Mouse (Mus musculus): ENCODE measurements at regions not wholly inside any gene's neighbourhood (a gene's known extent, or its start where the extent isn't known, plus 50 kb on each side); places are given as distances from the start of the nearest gene placed in this dataset.
"Not testable (repeated sequence)": the region's sequence is repeated elsewhere in the genome, so short reads cannot be mapped to it uniquely, and the experiment has no call there.

DNA sequence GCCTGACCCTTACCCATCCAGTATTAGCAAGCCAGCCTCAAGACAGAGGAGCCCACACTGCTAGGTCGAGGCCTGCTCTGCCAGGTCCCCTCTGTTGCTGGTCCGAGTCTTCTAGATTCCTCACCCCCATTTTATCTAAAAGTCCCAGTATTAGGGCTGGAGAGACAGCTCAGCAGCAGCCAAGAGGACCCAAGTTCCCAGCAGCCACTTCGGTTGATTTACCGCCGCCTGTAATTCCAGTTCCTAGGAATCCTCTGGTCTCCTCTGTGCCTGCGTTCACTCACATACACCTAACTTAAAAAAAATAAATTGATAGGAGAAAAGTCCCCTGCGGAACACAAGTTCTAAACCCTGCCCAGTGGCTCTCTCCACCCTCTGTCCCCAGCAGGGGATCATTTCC is 138.9 kb upstream of the Ubl3 start:
- WGBS, result 80% methylated on average over 7 of the region's 7 CpGs
- H3K9me3 ChIP-seq, result 0 out of 2 replicates have a peak, but pooled peaks cover 6% of the 10 kb centered on the region
- H3K9ac ChIP-seq, result no peak overlapping the region
- H3K36me3 ChIP-seq, result no peaks in the 10 kb centered on the region
- no peak overlapping the region for H3K4me3 ChIP-seq
- H3K27ac ChIP-seq (replicated peaks), result no peak overlapping the region
- no peak overlapping the region for H3K4me2 ChIP-seq
- H3K27me3 ChIP-seq, result no peaks in the 10 kb centered on the region
- peaks cover 30% of the 10 kb centered on the region for H3K4me1 ChIP-seq (replicated peaks)
- no peak for ATAC-seq (ENCODE audit: low read depth)

DNA sequence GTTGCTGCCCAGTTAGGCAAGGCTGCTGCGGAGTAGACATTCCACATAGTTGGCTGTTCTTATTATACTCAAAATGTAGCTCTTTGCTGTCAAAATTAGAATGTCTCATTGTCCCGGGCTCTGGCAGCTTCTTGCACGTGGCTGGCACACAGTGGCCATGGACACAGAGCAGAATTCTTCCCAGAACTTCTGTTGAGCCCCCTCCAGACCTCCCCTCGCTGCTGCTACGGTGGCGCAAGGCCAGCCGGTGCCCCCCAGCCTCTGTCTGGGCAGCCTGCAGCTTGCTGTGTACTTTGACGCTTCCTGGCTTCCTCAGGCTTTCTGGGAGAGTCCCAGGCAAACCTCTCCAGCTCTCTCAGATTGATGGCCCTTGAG is 138.2 kb upstream of the Ubl3 start:
- Histone ChIP-seq H3K4me3 (no peak overlapping the region), H3K36me3 (no peaks in the 10 kb centered on the region), H3K27ac (replicated peaks) (no peak overlapping the region), H3K27me3 (no peaks in the 10 kb centered on the region), H3K9me3 (0 out of 2 replicates have a peak, but pooled peaks cover 6% of the 10 kb centered on the region), H3K4me1 (replicated peaks) (peaks cover 30% of the 10 kb centered on the region), H3K9ac (no peak overlapping the region), H3K4me2 (no peak overlapping the region)
- ATAC-seq (ENCODE audit: low read depth), result no peak
- WGBS, result 68% methylated on average over 8 of the region's 8 CpGs

DNA sequence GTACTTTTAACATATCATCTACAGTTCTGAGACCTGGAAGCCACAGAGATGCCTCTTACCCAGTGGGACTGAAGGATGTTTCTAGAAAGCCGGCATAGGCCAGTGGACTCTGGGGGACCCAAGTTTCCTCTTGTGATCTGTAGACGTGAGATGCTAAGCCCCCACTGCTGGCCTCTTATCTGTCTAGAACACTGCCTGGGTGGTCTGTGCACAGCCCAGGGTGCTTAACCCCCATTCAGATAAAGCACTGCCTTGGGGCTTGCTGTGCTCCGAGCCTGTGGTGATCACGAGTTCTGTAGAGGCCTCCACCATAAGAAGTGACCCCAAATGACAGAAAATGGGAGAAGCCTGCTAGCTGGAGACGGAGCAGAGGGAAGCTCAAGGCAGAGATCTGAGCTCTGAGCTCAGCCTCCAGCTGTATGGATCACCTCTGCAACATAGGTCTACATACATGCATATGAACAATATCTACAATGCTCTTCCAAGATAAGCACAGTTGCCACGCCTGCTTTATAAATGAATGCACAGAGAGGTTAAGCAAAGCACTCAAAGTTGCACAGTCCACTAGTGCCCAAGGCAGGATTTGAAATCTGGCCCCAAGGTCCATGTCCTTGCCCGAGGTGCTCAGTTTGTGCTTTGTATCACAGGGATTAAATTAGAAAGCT is 137.7 kb upstream of the Ubl3 start:
- 66% methylated on average over 7 of the region's 7 CpGs for WGBS
- Histone ChIP-seq H3K9me3 (0 out of 2 replicates have a peak, but pooled peaks cover 6% of the 10 kb centered on the region), H3K4me2 (no peak overlapping the region), H3K9ac (no peak overlapping the region), H3K27ac (replicated peaks) (no peak overlapping the region), H3K36me3 (no peaks in the 10 kb centered on the region), H3K27me3 (no peaks in the 10 kb centered on the region), H3K4me3 (no peak overlapping the region), H3K4me1 (replicated peaks) (peaks cover 30% of the 10 kb centered on the region)
- ATAC-seq (ENCODE audit: low read depth), result no peak

DNA sequence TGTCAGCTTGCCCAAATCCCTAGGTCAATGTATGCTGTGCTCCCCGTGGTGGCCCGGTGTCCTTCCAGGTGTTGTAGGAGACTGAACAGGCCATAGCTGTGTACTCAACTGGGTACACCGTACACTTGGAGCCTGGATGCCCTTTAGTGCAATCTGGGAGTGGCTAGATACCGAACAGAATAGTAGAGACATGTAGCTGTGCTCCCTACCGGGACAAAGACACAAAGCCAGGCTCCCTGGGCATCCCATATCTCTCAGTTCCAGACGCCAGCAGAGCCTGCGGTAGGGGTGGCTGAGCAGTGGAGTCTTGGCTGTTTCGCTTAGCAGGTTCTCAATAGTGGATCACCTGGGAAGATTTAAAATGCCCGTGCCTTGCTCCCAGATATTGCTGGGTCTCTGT is 136.7 kb upstream of the Ubl3 start:
- Histone ChIP-seq H3K4me2 (no peak overlapping the region), H3K27ac (replicated peaks) (no peak overlapping the region), H3K4me1 (replicated peaks) (peaks cover 37% of the 10 kb centered on the region), H3K4me3 (no peak overlapping the region), H3K27me3 (no peaks in the 10 kb centered on the region), H3K36me3 (no peaks in the 10 kb centered on the region), H3K9me3 (no peaks in the 10 kb centered on the region), H3K9ac (no peak overlapping the region)
- no peak for ATAC-seq (ENCODE audit: low read depth)
- 87% methylated on average over 9 of the region's 9 CpGs for WGBS

DNA sequence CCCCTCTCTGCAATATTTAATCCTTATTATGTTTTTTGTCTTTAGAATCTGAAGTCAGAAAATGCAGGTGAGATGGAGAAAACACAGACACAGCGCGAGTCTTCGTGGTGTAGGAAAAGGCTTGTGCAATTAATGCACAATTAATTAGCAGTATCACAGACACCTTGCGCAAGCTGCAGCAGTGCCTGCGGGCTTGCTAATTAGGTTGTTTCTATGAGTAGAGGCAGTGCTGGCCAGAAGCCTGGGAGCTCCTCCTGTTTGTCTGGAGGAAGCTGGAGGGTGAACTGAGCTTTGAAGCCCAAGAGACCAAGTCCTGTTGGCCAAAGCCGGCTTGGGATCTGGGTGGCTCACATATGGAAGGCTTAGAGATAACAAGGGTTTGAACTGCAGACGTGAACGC is 135.9 kb upstream of the Ubl3 start:
- peak overlapping the region; percentile 59 for H3K27ac ChIP-seq (replicated peaks)
- H3K4me1 ChIP-seq (replicated peaks), result peaks cover 41% of the 10 kb centered on the region
- WGBS, result 51% methylated on average over 8 of the region's 8 CpGs
- no peak overlapping the region for H3K4me3 ChIP-seq
- no peaks in the 10 kb centered on the region for H3K36me3 ChIP-seq
- no peaks in the 10 kb centered on the region for H3K9me3 ChIP-seq
- H3K4me2 ChIP-seq, result no peak overlapping the region
- no peaks in the 10 kb centered on the region for H3K27me3 ChIP-seq
- H3K9ac ChIP-seq, result no peak overlapping the region
- peak; percentile 68; the same call in 1 of the 2 replicates for ATAC-seq (ENCODE audit: low read depth)

DNA sequence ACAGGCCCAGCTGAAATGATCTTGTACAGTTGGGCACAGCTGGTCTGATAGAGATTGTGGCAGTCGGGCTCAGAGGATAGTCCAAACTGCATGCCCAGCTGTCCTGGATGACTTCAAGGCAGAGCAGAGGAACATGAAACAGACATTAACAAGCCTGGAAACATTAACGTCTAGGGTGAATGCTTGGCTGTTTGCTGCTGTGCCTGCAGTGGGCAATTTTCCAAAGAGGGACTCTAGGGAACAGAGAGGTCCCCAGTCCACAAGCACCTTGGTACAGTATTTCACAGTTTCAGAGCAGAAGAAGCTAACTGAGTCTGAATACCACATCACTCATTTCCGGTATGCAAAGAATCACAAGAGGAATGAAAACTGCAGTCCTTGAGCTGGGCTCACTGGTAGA is 135.2 kb upstream of the Ubl3 start:
- WGBS, result 53% methylated on average over 3 of the region's 3 CpGs
- Histone ChIP-seq H3K9ac (no peak overlapping the region), H3K9me3 (no peaks in the 10 kb centered on the region), H3K4me3 (no peak overlapping the region), H3K4me1 (replicated peaks) (peaks cover 41% of the 10 kb centered on the region), H3K4me2 (no peak overlapping the region), H3K27ac (replicated peaks) (peak overlapping the region; percentile 59), H3K36me3 (no peaks in the 10 kb centered on the region), H3K27me3 (no peaks in the 10 kb centered on the region)
- ATAC-seq (ENCODE audit: low read depth), result no peak

DNA sequence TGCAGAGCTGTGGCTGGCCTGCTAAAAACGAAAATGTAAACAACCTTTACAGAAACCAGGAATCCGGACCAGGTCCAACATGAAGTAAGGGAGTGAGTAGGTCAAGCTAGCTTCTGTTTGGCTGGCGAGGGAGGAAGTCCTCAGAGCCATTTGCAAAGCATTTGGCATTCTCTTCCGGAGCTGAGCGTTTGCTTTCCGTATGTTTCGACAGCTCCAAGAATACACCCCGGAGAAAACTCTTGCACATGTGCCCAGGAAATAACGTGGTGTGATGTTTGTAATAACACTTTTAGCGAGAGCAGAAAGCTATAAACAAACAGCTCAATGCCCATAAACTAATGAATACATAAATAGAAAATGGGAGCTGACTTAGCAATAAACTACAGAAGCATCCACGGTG is 131.6 kb upstream of the Ubl3 start:
- H3K9ac ChIP-seq, result no peak overlapping the region
- H3K4me1 ChIP-seq (replicated peaks), result peaks cover 30% of the 10 kb centered on the region
- no peak for ATAC-seq (ENCODE audit: low read depth)
- no peak overlapping the region for H3K4me3 ChIP-seq
- H3K27ac ChIP-seq (replicated peaks), result no peak overlapping the region
- H3K9me3 ChIP-seq, result no peaks in the 10 kb centered on the region
- 55% methylated on average over 11 of the region's 11 CpGs for WGBS
- no peaks in the 10 kb centered on the region for H3K27me3 ChIP-seq
- H3K36me3 ChIP-seq, result no peaks in the 10 kb centered on the region
- 0 out of 2 replicates have a peak overlapping the region, but pooled peaks have one; percentile 11 for H3K4me2 ChIP-seq

DNA sequence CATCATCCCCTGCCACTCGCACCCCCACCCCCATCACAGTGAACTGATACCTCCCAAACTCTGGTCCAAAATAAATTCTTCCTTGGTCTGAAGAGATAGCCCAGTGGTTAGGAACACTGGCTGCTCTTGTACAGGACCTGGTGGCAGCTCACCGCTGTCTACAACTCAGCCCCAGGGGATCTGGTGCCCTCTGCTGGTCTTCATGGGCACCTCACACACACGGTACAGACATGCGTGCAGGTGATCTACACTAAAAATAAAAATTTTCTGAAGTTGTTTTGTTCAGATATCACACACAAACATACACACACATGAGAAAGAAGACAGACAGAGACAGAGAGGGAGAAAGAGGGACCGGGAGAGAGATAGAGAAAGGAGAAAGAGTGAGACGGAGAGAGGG is 130.0 kb upstream of the Ubl3 start:
- H3K9ac ChIP-seq, result no peak overlapping the region
- H3K9me3 ChIP-seq, result no peaks in the 10 kb centered on the region
- H3K4me1 ChIP-seq (replicated peaks), result peaks cover 13% of the 10 kb centered on the region
- H3K4me3 ChIP-seq, result no peak overlapping the region
- ATAC-seq (ENCODE audit: low read depth), result no peak
- H3K27ac ChIP-seq (replicated peaks), result no peak overlapping the region
- WGBS, result 96% methylated on average over 6 of the region's 6 CpGs
- H3K4me2 ChIP-seq, result no peak overlapping the region
- H3K36me3 ChIP-seq, result no peaks in the 10 kb centered on the region
- H3K27me3 ChIP-seq, result no peaks in the 10 kb centered on the region

DNA sequence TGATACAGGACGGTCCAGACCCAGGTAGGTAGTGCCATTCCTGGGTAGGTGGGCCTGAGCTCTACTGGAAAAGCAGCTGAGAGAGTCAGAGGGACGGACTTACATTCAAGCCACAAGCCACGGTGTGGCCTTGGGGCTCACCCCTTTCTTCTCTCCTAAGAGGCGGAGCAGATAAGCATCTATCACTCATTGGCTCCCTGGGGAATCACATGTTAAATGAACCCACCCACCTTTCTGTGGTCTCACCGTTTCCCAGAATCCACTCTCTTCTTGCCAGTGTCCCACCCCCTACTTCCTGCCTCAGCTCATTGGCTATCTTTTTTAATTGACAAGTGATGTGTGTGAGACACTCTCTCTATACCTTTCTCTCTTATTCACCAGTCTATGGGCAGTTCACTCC is 127.8 kb upstream of the Ubl3 start:
- Histone ChIP-seq H3K27ac (replicated peaks) (no peak overlapping the region), H3K9me3 (no peaks in the 10 kb centered on the region), H3K9ac (no peak overlapping the region), H3K4me3 (no peak overlapping the region), H3K36me3 (no peaks in the 10 kb centered on the region), H3K4me2 (no peak overlapping the region), H3K27me3 (no peaks in the 10 kb centered on the region), H3K4me1 (replicated peaks) (peaks cover 11% of the 10 kb centered on the region)
- no peak for ATAC-seq (ENCODE audit: low read depth)
- 94% methylated on average over 5 of the region's 5 CpGs for WGBS

DNA sequence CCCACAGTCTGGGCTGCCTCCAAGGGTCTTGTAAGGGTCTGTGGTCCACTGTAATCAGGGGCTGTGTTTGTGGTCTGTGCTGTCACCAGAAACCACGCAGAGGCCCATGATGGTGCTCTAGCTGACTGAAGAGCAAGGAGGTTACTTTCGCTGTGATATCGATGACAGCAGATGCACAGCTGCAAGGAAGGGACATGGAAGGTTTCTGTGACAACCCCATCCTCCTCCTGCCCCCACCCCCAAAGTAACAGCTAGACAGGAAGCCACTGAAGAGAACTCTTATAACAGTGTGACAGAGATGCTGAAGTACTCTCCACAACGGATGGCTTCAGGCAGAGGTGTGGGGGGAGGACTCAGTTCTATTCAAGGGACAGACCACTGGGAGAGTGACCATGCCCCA is 127.0 kb upstream of the Ubl3 start:
- H3K27me3 ChIP-seq, result no peaks in the 10 kb centered on the region
- H3K36me3 ChIP-seq, result no peaks in the 10 kb centered on the region
- ATAC-seq (ENCODE audit: low read depth), result no peak
- WGBS, result 96% methylated on average over 4 of the region's 4 CpGs
- peaks cover 6% of the 10 kb centered on the region for H3K4me1 ChIP-seq (replicated peaks)
- no peak overlapping the region for H3K4me3 ChIP-seq
- H3K9me3 ChIP-seq, result no peaks in the 10 kb centered on the region
- H3K9ac ChIP-seq, result no peak overlapping the region
- H3K4me2 ChIP-seq, result no peak overlapping the region
- H3K27ac ChIP-seq (replicated peaks), result no peak overlapping the region

DNA sequence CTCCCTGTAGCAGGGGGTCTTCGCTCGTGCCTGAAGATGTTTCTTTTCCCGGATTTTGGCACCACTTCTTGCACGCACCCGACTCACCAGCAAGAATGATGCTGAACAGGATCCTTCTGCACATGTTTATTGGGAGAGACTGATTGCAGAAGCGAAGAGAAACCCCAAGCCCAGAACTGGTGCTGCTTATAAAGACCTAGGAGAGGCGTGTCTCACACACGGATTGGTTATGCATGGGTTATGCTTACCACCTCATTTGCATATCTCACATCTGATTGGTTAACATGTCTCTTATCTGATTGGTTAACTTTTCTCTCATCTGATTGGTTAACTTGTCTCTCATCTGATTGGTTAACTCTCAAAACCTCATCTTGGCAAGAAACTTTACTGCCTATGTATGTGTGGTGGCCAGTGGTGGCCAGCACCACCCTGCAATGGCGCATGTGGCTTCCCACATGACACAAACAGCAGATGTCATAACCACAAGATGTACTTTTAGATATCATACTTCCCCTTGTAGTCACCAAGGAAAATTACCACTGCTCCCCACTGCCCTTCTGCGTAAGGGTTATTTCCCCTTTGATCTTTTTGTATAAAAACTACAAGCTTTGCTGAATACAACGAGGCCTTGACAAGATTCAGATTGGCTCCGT is 125.8 kb upstream of the Ubl3 start:
- H3K27ac ChIP-seq (replicated peaks); ATAC-seq (ENCODE audit: low read depth); H3K27me3 ChIP-seq; H3K9me3 ChIP-seq; H3K4me1 ChIP-seq (replicated peaks); H3K36me3 ChIP-seq; H3K4me2 ChIP-seq; H3K9ac ChIP-seq; H3K4me3 ChIP-seq: not testable (repeated sequence)
- WGBS, result 95% methylated on average over 12 of the region's 12 CpGs

DNA sequence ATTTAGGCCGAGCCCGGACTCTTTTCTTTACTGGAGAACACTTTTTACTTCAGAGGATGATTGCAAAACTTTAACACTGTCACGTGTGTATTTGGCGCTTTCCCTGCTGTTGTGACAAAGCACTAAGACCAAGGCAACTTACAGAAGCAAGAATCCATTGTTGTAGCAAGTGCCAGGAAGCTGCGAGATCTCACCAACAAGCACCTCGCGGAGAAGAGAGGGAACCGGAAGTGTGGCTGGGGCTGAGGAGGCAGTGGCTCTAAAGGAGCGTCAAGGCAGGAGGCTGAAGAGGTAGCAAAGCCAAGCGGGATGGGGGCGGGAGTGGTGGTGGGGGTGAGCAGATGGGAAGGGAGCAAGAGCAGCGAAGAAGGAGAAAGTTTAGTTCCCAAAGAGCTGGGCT is 121.7 kb upstream of the Ubl3 start:
- 0 out of 2 replicates have a peak, but pooled peaks cover 11% of the 10 kb centered on the region for H3K4me1 ChIP-seq (replicated peaks)
- H3K4me2 ChIP-seq, result no peak overlapping the region
- H3K9me3 ChIP-seq, result no peaks in the 10 kb centered on the region
- no peaks in the 10 kb centered on the region for H3K27me3 ChIP-seq
- H3K27ac ChIP-seq (replicated peaks), result no peak overlapping the region
- no peaks in the 10 kb centered on the region for H3K36me3 ChIP-seq
- WGBS, result 84% methylated on average over 12 of the region's 12 CpGs
- ATAC-seq (ENCODE audit: low read depth), result no peak
- H3K9ac ChIP-seq, result no peak overlapping the region
- no peak overlapping the region for H3K4me3 ChIP-seq

Data from neural tube, embryonic 13.5 days (tissue).